Mouse (Mus musculus) thymus, postnatal 10 days (tissue): ENCODE measurements around the gene Sh3kbp1.

Experiments used
- DNase-seq, 2 experiments: peaks; one replicate each; pipeline ENCODE4 v3.0.0; 2021; ENCODE audit warnings: low spot score in 2 of 2

The Sh3kbp1 gene

GRCm38 (mm10) chrX:159677585-159678319 lies 50.7 kb downstream of the Sh3kbp1 start:
- DNase-seq: peak in 1 of 2 experiments; percentile 36

- DNase-seq: no peak
These were observed 51.3 kb downstream of the Sh3kbp1 start for GRCm38 (mm10) chrX:159678320-159678835.

GRCm38 (mm10) chrX:159685521-159685920 lies 58.4 kb downstream of the Sh3kbp1 start:
- DNase-seq: no peak

- no peak for DNase-seq
These were observed 59.8 kb downstream of the Sh3kbp1 start for GRCm38 (mm10) chrX:159686850-159687249.

GRCm38 (mm10) chrX:159688698-159689097 lies 61.6 kb downstream of the Sh3kbp1 start:
- no peak for DNase-seq

- no peak for DNase-seq
These were observed 62.8 kb downstream of the Sh3kbp1 start for GRCm38 (mm10) chrX:159689785-159690416.

- DNase-seq: no peak
These were observed 66.1 kb downstream of the Sh3kbp1 start for GRCm38 (mm10) chrX:159693126-159693525.

GRCm38 (mm10) chrX:159696545-159696944 lies 69.5 kb downstream of the Sh3kbp1 start:
- DNase-seq: peak in 1 of 2 experiments; percentile 26

- peak; percentile 61 to 80 for DNase-seq
These were observed 70.0 kb downstream of the Sh3kbp1 start for GRCm38 (mm10) chrX:159697030-159697454.

GRCm38 (mm10) chrX:159702850-159703249 lies 75.8 kb downstream of the Sh3kbp1 start:
- no peak for DNase-seq

- no peak for DNase-seq
These were observed 77.4 kb downstream of the Sh3kbp1 start for GRCm38 (mm10) chrX:159704381-159705004.

GRCm38 (mm10) chrX:159705412-159705811 lies 78.3 kb downstream of the Sh3kbp1 start:
- DNase-seq: no peak

GRCm38 (mm10) chrX:159708076-159708830 lies 81.2 kb downstream of the Sh3kbp1 start:
- DNase-seq: peak in 1 of 2 experiments; percentile 28

GRCm38 (mm10) chrX:159709296-159709695 lies 82.2 kb downstream of the Sh3kbp1 start:
- DNase-seq: no peak

- no peak for DNase-seq
These were observed 84.3 kb downstream of the Sh3kbp1 start for GRCm38 (mm10) chrX:159711070-159712029.

- DNase-seq: no peak
These were observed 86.1 kb downstream of the Sh3kbp1 start for GRCm38 (mm10) chrX:159713191-159713590.

GRCm38 (mm10) chrX:159721390-159721789 lies 94.3 kb downstream of the Sh3kbp1 start:
- DNase-seq: no peak

GRCm38 (mm10) chrX:159731421-159731820 lies 104.3 kb downstream of the Sh3kbp1 start:
- no peak for DNase-seq

- no peak for DNase-seq
These were observed 105.8 kb downstream of the Sh3kbp1 start for GRCm38 (mm10) chrX:159732845-159733244.

- no peak for DNase-seq
These were observed 106.9 kb downstream of the Sh3kbp1 start for GRCm38 (mm10) chrX:159733948-159734347.
